Mouse (Mus musculus) forebrain, embryonic 11.5 days (tissue): ENCODE measurements around the gene Otx2. TPM values are rescaled to one million over a fixed set of nuclear protein-coding genes. Genes with fewer than 3 reads are reported as not detected.

Experiments
- ATAC-seq: fragments of 200-750 bp; cut with Nextera tagmentation; replicated peaks from 2 replicates; pipeline ENCODE4 v1.8.0; 2017; ENCODE audit warnings: moderate TSS enrichment; ENCODE audit not compliant: low FRiP score
- DNase-seq: peaks from one replicate; pipeline ENCODE4 v3.0.0-alpha.2; 2017; ENCODE audit warnings: low spot score
- H3K27ac ChIP-seq: fragments of 300-500 bp; sonication (generic); 2 replicates; pipeline ENCODE4 v1.5.1; 2014; ENCODE audit warnings: low read depth, low read length
- H3K27me3 ChIP-seq: fragments of 300-500 bp; sonication (generic); 2 replicates; pipeline ENCODE4 v1.6.1; 2014; ENCODE audit warnings: mild to moderate bottlenecking, low read length, mixed read lengths; ENCODE audit not compliant: control insufficient read depth, insufficient read depth
- H3K36me3 ChIP-seq: fragments of 300-500 bp; sonication (generic); 2 replicates; pipeline ENCODE4 v1.6.1; 2014; ENCODE audit warnings: mild to moderate bottlenecking, low read length, moderate library complexity, mixed read lengths; ENCODE audit not compliant: control insufficient read depth, insufficient read depth
- H3K4me1 ChIP-seq: fragments of 300-500 bp; sonication (generic); replicated peaks from 2 replicates; pipeline ENCODE4 v1.6.1; 2014; ENCODE audit warnings: low read length, mixed read lengths; ENCODE audit not compliant: control insufficient read depth, insufficient read depth
- H3K4me2 ChIP-seq: fragments of 300-500 bp; sonication (generic); 2 replicates; pipeline ENCODE4 v1.6.1; 2014; ENCODE audit warnings: low read depth, mild to moderate bottlenecking, low read length, moderate library complexity, mixed read lengths; ENCODE audit not compliant: severe bottlenecking
- H3K4me3 ChIP-seq: fragments of 300-500 bp; sonication (generic); 2 replicates; pipeline ENCODE4 v1.5.1; 2014; ENCODE audit warnings: low read depth, low read length
- H3K9ac ChIP-seq: fragments of 300-500 bp; sonication (generic); 2 replicates; pipeline ENCODE4 v1.6.1; 2014; ENCODE audit warnings: low read length
- H3K9me3 ChIP-seq: fragments of 300-500 bp; sonication (generic); 2 replicates; pipeline ENCODE4 v1.6.1; 2016; ENCODE audit warnings: low read length, mixed read lengths; ENCODE audit not compliant: control insufficient read depth
- WGBS: fragments of 180-500 bp; shearing (Covaris S2); extraction: QIAGEN DNeasy Blood & Tissue Kit; methylation state at CpG from one replicate; pipeline ENCODE4 v1.1.7; 2014; 5-methylcytosine and 5-hydroxymethylcytosine counted together
- polyA plus RNA-seq: library from polyadenylated mRNA; unstranded; fragments of >200 nt; fragmentation: Nextera tagmentation; extraction: Ambion mirVana; gene quantifications from 2 replicates; pipeline ENCODE4 v1.2.1, GENCODE M21; 2014

The Otx2 gene
- polyA plus RNA-seq, 1 experiment from 2014 or later = 78.7 TPM

GRCm38 (mm10) chr14:48659661-48660060 lies 14.0 kb downstream of the Otx2 start:
- H3K4me2 ChIP-seq = no peak overlapping the region; the same call in 1 of the 2 replicates
- no peak overlapping the region for H3K27ac ChIP-seq
- H3K4me3 ChIP-seq = no peak overlapping the region
- peaks cover 21% of the 10 kb centered on the region; the same call in 1 of the 2 replicates for H3K4me1 ChIP-seq
- H3K36me3 ChIP-seq = no peaks in the 10 kb centered on the region
- H3K9me3 ChIP-seq = no peaks in the 10 kb centered on the region
- 68% methylated on average over 4 of the region's 4 CpGs for WGBS
- ATAC-seq (no peak), DNase-seq (no peak)
- H3K9ac ChIP-seq = no peak overlapping the region; the same call in 1 of the 2 replicates
- H3K27me3 ChIP-seq = peaks cover 49% of the 10 kb centered on the region

- Histone ChIP-seq H3K9me3 (no peaks in the 10 kb centered on the region), H3K27ac (no peak overlapping the region), H3K27me3 (peaks cover 70% of the 10 kb centered on the region), H3K4me3 (no peak overlapping the region), H3K4me2 (no peak overlapping the region), H3K4me1 (peaks cover 19% of the 10 kb centered on the region; the same call in 1 of the 2 replicates), H3K36me3 (no peaks in the 10 kb centered on the region), H3K9ac (no peak overlapping the region)
- DNase-seq (no peak), ATAC-seq (no peak)
- WGBS = 75% methylated on average over 6 of the region's 6 CpGs
Observed at GRCm38 (mm10) chr14:48657241-48657640, 16.4 kb downstream of the Otx2 start.

- H3K36me3 ChIP-seq = no peaks in the 10 kb centered on the region
- WGBS = 40% methylated on average over 4 of the region's 4 CpGs
- H3K4me1 ChIP-seq = peaks cover 19% of the 10 kb centered on the region; the same call in 1 of the 2 replicates
- DNase-seq (no peak), ATAC-seq (no peak)
- H3K9me3 ChIP-seq = no peaks in the 10 kb centered on the region
- peak overlapping the region; percentile 18; the same call in 1 of the 2 replicates for H3K4me2 ChIP-seq
- no peak overlapping the region for H3K9ac ChIP-seq
- peaks cover 70% of the 10 kb centered on the region for H3K27me3 ChIP-seq
- H3K4me3 ChIP-seq = no peak overlapping the region
- H3K27ac ChIP-seq = no peak overlapping the region
Observed at GRCm38 (mm10) chr14:48656711-48657110, 16.9 kb downstream of the Otx2 start.

GRCm38 (mm10) chr14:48655792-48656550 lies 17.6 kb downstream of the Otx2 start:
- peaks cover 72% of the 10 kb centered on the region for H3K27me3 ChIP-seq
- no peaks in the 10 kb centered on the region for H3K36me3 ChIP-seq
- no peak for ATAC-seq
- no peak for DNase-seq
- peak overlapping the region; percentile 11; the same call in 1 of the 2 replicates for H3K4me2 ChIP-seq
- peaks cover 20% of the 10 kb centered on the region; the same call in 1 of the 2 replicates for H3K4me1 ChIP-seq
- no peak overlapping the region for H3K27ac ChIP-seq
- no peaks in the 10 kb centered on the region for H3K9me3 ChIP-seq
- 6% methylated on average over 21 of the region's 21 CpGs for WGBS
- H3K9ac ChIP-seq = no peak overlapping the region
- H3K4me3 ChIP-seq = no peak overlapping the region

GRCm38 (mm10) chr14:48655073-48655791 lies 18.4 kb downstream of the Otx2 start:
- Histone ChIP-seq H3K4me3 (no peak overlapping the region), H3K36me3 (no peaks in the 10 kb centered on the region), H3K9ac (peak overlapping the region; percentile 28; the same call in 1 of the 2 replicates), H3K9me3 (no peaks in the 10 kb centered on the region), H3K27ac (no peak overlapping the region), H3K27me3 (peaks cover 64% of the 10 kb centered on the region), H3K4me2 (peak overlapping the region; percentile 11), H3K4me1 (peaks cover 19% of the 10 kb centered on the region; the same call in 1 of the 2 replicates)
- 3% methylated on average over 33 of the region's 33 CpGs for WGBS
- ATAC-seq (peak; percentile 40; the same call in 1 of the 2 replicates), DNase-seq (peak; percentile 69)

- Histone ChIP-seq H3K36me3 (no peaks in the 10 kb centered on the region), H3K9me3 (no peaks in the 10 kb centered on the region), H3K27ac (no peak overlapping the region), H3K9ac (peak overlapping the region; percentile 28; the same call in 1 of the 2 replicates), H3K4me3 (no peak overlapping the region), H3K4me1 (peaks cover 16% of the 10 kb centered on the region; the same call in 1 of the 2 replicates), H3K4me2 (peak overlapping the region; percentile 11), H3K27me3 (peaks cover 58% of the 10 kb centered on the region)
- DNase-seq (no peak), ATAC-seq (no peak)
- 8% methylated on average over 20 of the region's 20 CpGs for WGBS
Observed at GRCm38 (mm10) chr14:48654551-48655072, 19.0 kb downstream of the Otx2 start.

- DNase-seq = no peak
- Histone ChIP-seq H3K9me3 (no peaks in the 10 kb centered on the region), H3K4me2 (no peak overlapping the region), H3K9ac (no peak overlapping the region), H3K4me1 (peaks cover 16% of the 10 kb centered on the region; the same call in 1 of the 2 replicates), H3K36me3 (no peaks in the 10 kb centered on the region), H3K4me3 (no peak overlapping the region), H3K27ac (no peak overlapping the region), H3K27me3 (peaks cover 56% of the 10 kb centered on the region)
- ATAC-seq = no peak
- WGBS = 15% methylated on average over 22 of the region's 22 CpGs
Observed at GRCm38 (mm10) chr14:48653676-48654510, 19.7 kb downstream of the Otx2 start.

GRCm38 (mm10) chr14:48653081-48653480 lies 20.5 kb downstream of the Otx2 start:
- DNase-seq = no peak
- Histone ChIP-seq H3K27ac (no peak overlapping the region), H3K9me3 (no peaks in the 10 kb centered on the region), H3K4me1 (peaks cover 16% of the 10 kb centered on the region; the same call in 1 of the 2 replicates), H3K9ac (no peak overlapping the region), H3K27me3 (peaks cover 49% of the 10 kb centered on the region), H3K4me2 (no peak overlapping the region), H3K36me3 (no peaks in the 10 kb centered on the region), H3K4me3 (no peak overlapping the region)
- no peak for ATAC-seq
- 75% methylated on average over 3 of the region's 3 CpGs for WGBS
